Mouse (Mus musculus) kidney, embryonic 16.5 days (tissue): Measurements from ENCODE around the gene Defb19. TPM values are rescaled to one million over a fixed set of nuclear protein-coding genes. Genes with fewer than 3 reads are reported as not detected.
A peak's percentile ranks its signal among the peaks of the same experiment; 100 is the strongest.

Experiments used
- ATAC-seq: fragments of 200-750 bp; cut with Nextera tagmentation; 2 replicates; pipeline ENCODE4 v1.8.0; 2017; ENCODE audit warnings: moderate TSS enrichment; ENCODE audit not compliant: low FRiP score, low TSS enrichment
- H3K27ac ChIP-seq: fragments of 300-500 bp; sonication (generic); 2 replicates; pipeline ENCODE4 v1.5.1; 2014; ENCODE audit warnings: low read length
- H3K27me3 ChIP-seq: fragments of 300-500 bp; sonication (generic); 2 replicates; pipeline ENCODE4 v1.6.1; 2014; ENCODE audit warnings: low read length, control low read depth, mixed read lengths; ENCODE audit not compliant: insufficient read depth
- H3K36me3 ChIP-seq: fragments of 300-500 bp; sonication (generic); 2 replicates; pipeline ENCODE4 v1.6.1; 2014; ENCODE audit warnings: low read length, control low read depth, mixed read lengths; ENCODE audit not compliant: insufficient read depth
- H3K4me1 ChIP-seq: fragments of 300-500 bp; sonication (generic); 2 replicates; pipeline ENCODE4 v1.6.1; 2014; ENCODE audit warnings: low read length, control low read depth, mixed read lengths; ENCODE audit not compliant: insufficient read depth
- H3K4me2 ChIP-seq: fragments of 300-500 bp; sonication (generic); replicated peaks from 2 replicates; pipeline ENCODE4 v1.6.1; 2014; ENCODE audit warnings: low read depth, low read length
- H3K4me3 ChIP-seq: fragments of 300-500 bp; sonication (generic); 2 replicates; pipeline ENCODE4 v1.5.1; 2014; ENCODE audit warnings: mild to moderate bottlenecking, low read length
- H3K9ac ChIP-seq: fragments of 300-500 bp; sonication (generic); replicated peaks from 2 replicates; pipeline ENCODE4 v1.6.1; 2014; ENCODE audit warnings: low read length
- H3K9me3 ChIP-seq: fragments of 300-500 bp; sonication (generic); 2 replicates; pipeline ENCODE4 v1.6.1; 2016; ENCODE audit warnings: low read length, control low read depth
- WGBS: fragments of 180-500 bp; shearing (Covaris S2); extraction: QIAGEN DNeasy Blood & Tissue Kit; methylation state at CpG from one replicate; pipeline ENCODE4 v1.1.7; 2014; 5-methylcytosine and 5-hydroxymethylcytosine counted together
- polyA plus RNA-seq: library from polyadenylated mRNA; unstranded; fragments of >200 nt; fragmentation: Nextera tagmentation; extraction: Ambion mirVana; gene quantifications from 2 replicates; pipeline ENCODE4 v1.2.1, GENCODE M21; 2015

The Defb19 gene
- 10.1 and 14.1 TPM in 2 replicates for polyA plus RNA-seq

GRCm38 (mm10) chr2:152580107-152580506, at the start of gene Defb19:
Gene Defb19 (minus strand): TSS chr2:152580312.
- H3K4me3 ChIP-seq = no peak within 1 kb of the TSS
- H3K9me3 ChIP-seq = no peaks in the 10 kb centered on the region
- H3K4me1 ChIP-seq = 0 out of 2 replicates have a peak, but pooled peaks cover 3% of the 10 kb centered on the region
- ATAC-seq = no peak; the same call in 1 of the 2 replicates
- no peak within 1 kb of the TSS for H3K4me2 ChIP-seq
- H3K27ac ChIP-seq = no peak within 1 kb of the TSS; the same call in 1 of the 2 replicates
- H3K27me3 ChIP-seq = no peaks in the 10 kb centered on the region
- no peaks in the 10 kb centered on the region for H3K36me3 ChIP-seq
- H3K9ac ChIP-seq = no peak within 1 kb of the TSS
- WGBS = 54% methylated on average over 7 of the region's 7 CpGs

GRCm38 (mm10) chr2:152629904-152630303, 49.8 kb upstream of the Defb19 start:
- no peak overlapping the region; the same call in 1 of the 2 replicates for H3K4me3 ChIP-seq
- ATAC-seq = no peak
- 82% methylated on average over 6 of the region's 6 CpGs for WGBS
- H3K27me3 ChIP-seq = peaks cover 5% of the 10 kb centered on the region; the same call in 1 of the 2 replicates
- H3K4me1 ChIP-seq = peaks cover 69% of the 10 kb centered on the region
- H3K9ac ChIP-seq = no peak overlapping the region
- H3K4me2 ChIP-seq = peak overlapping the region; percentile 74
- no peak overlapping the region for H3K27ac ChIP-seq
- no peaks in the 10 kb centered on the region for H3K9me3 ChIP-seq
- H3K36me3 ChIP-seq = peaks cover 21% of the 10 kb centered on the region

GRCm38 (mm10) chr2:152629239-152629638, 49.1 kb upstream of the Defb19 start:
- Histone ChIP-seq H3K27ac (peak overlapping the region; percentile 31; the same call in 1 of the 2 replicates), H3K36me3 (peaks cover 21% of the 10 kb centered on the region), H3K9me3 (no peaks in the 10 kb centered on the region), H3K27me3 (peaks cover 5% of the 10 kb centered on the region; the same call in 1 of the 2 replicates), H3K9ac (peak overlapping the region; percentile 74), H3K4me1 (peaks cover 62% of the 10 kb centered on the region), H3K4me3 (peak overlapping the region; percentile 60), H3K4me2 (peak overlapping the region; percentile 74)
- 21% methylated on average over 3 of the region's 3 CpGs for WGBS
- no peak for ATAC-seq

GRCm38 (mm10) chr2:152628066-152628465, 48.0 kb upstream of the Defb19 start:
- 29% methylated on average over 17 of the region's 17 CpGs for WGBS
- peaks cover 5% of the 10 kb centered on the region; the same call in 1 of the 2 replicates for H3K27me3 ChIP-seq
- peaks cover 52% of the 10 kb centered on the region for H3K4me1 ChIP-seq
- peak overlapping the region; percentile 62 for H3K27ac ChIP-seq
- peaks cover 16% of the 10 kb centered on the region; the same call in 1 of the 2 replicates for H3K36me3 ChIP-seq
- no peaks in the 10 kb centered on the region for H3K9me3 ChIP-seq
- H3K4me3 ChIP-seq = peak overlapping the region; percentile 60
- H3K4me2 ChIP-seq = peak overlapping the region; percentile 74
- peak overlapping the region; percentile 74 for H3K9ac ChIP-seq
- peak; percentile 24; the same call in 1 of the 2 replicates for ATAC-seq

GRCm38 (mm10) chr2:152626774-152627591, 46.9 kb upstream of the Defb19 start, which contains the start of gene Rem1:
Gene Rem1 (plus strand): TSS chr2:152626951.
- peaks cover 16% of the 10 kb centered on the region; the same call in 1 of the 2 replicates for H3K36me3 ChIP-seq
- peak within 1 kb of the TSS; percentile 62 for H3K27ac ChIP-seq
- peak within 1 kb of the TSS; percentile 74 for H3K4me2 ChIP-seq
- H3K4me1 ChIP-seq = peaks cover 48% of the 10 kb centered on the region
- peak; percentile 57 for ATAC-seq
- under 1% methylated on average over 58 of the region's 59 CpGs for WGBS
- peak within 1 kb of the TSS; percentile 74 for H3K9ac ChIP-seq
- no peaks in the 10 kb centered on the region for H3K9me3 ChIP-seq
- H3K4me3 ChIP-seq = peak within 1 kb of the TSS; percentile 60
- peaks cover 5% of the 10 kb centered on the region; the same call in 1 of the 2 replicates for H3K27me3 ChIP-seq

- peaks cover 46% of the 10 kb centered on the region for H3K4me1 ChIP-seq
- H3K4me2 ChIP-seq = no peak overlapping the region
- H3K9ac ChIP-seq = no peak overlapping the region
- no peak overlapping the region for H3K27ac ChIP-seq
- no peak for ATAC-seq
- H3K36me3 ChIP-seq = peaks cover 5% of the 10 kb centered on the region; the same call in 1 of the 2 replicates
- no peaks in the 10 kb centered on the region for H3K9me3 ChIP-seq
- 13% methylated on average over 1 of the region's 1 CpGs for WGBS
- no peak overlapping the region for H3K4me3 ChIP-seq
- peaks cover 5% of the 10 kb centered on the region; the same call in 1 of the 2 replicates for H3K27me3 ChIP-seq
Measured at GRCm38 (mm10) chr2:152625256-152625655, 45.1 kb upstream of the Defb19 start.

GRCm38 (mm10) chr2:152624566-152624965, 44.5 kb upstream of the Defb19 start:
- Histone ChIP-seq H3K4me2 (no peak overlapping the region), H3K27ac (no peak overlapping the region), H3K9me3 (no peaks in the 10 kb centered on the region), H3K27me3 (peaks cover 5% of the 10 kb centered on the region; the same call in 1 of the 2 replicates), H3K4me3 (no peak overlapping the region), H3K9ac (no peak overlapping the region), H3K36me3 (no peaks in the 10 kb centered on the region), H3K4me1 (peaks cover 43% of the 10 kb centered on the region)
- ATAC-seq = no peak
- WGBS = 84% methylated on average over 2 of the region's 2 CpGs

GRCm38 (mm10) chr2:152622953-152623352, 42.8 kb upstream of the Defb19 start, which contains the start of gene Defb25:
Gene Defb25 (minus strand): TSS chr2:152623053.
- Histone ChIP-seq H3K27me3 (peaks cover under 1% of the 10 kb centered on the region; the same call in 1 of the 2 replicates), H3K9ac (0 out of 2 replicates have a peak within 1 kb of the TSS, but pooled peaks have one; percentile 9), H3K4me1 (peaks cover 31% of the 10 kb centered on the region), H3K4me2 (peak within 1 kb of the TSS; percentile 30; the same call in 1 of the 2 replicates), H3K4me3 (0 out of 2 replicates have a peak within 1 kb of the TSS, but pooled peaks have one; percentile 6), H3K36me3 (no peaks in the 10 kb centered on the region), H3K27ac (peak within 1 kb of the TSS; percentile 90), H3K9me3 (no peaks in the 10 kb centered on the region)
- ATAC-seq = no peak
- 67% methylated on average over 7 of the region's 7 CpGs for WGBS

GRCm38 (mm10) chr2:152622151-152622550, 42.0 kb upstream of the Defb19 start:
- Histone ChIP-seq H3K9me3 (no peaks in the 10 kb centered on the region), H3K27ac (peak overlapping the region; percentile 90)
- 22% methylated on average over 13 of the region's 13 CpGs for WGBS

More at GRCm38 (mm10) chr2:152622151-152622550, 42.0 kb upstream of the Defb19 start:
- peak; percentile 80 for ATAC-seq
- H3K36me3 ChIP-seq = no peaks in the 10 kb centered on the region
- H3K4me2 ChIP-seq = peak overlapping the region; percentile 30; the same call in 1 of the 2 replicates
- no peaks in the 10 kb centered on the region for H3K27me3 ChIP-seq
- peaks cover 31% of the 10 kb centered on the region for H3K4me1 ChIP-seq
- H3K9ac ChIP-seq = no peak overlapping the region
- H3K4me3 ChIP-seq = 0 out of 2 replicates have a peak overlapping the region, but pooled peaks have one; percentile 6
